Comparison of ENCODE assay signal across 31 mouse cellular contexts in the genomic region with DNA sequence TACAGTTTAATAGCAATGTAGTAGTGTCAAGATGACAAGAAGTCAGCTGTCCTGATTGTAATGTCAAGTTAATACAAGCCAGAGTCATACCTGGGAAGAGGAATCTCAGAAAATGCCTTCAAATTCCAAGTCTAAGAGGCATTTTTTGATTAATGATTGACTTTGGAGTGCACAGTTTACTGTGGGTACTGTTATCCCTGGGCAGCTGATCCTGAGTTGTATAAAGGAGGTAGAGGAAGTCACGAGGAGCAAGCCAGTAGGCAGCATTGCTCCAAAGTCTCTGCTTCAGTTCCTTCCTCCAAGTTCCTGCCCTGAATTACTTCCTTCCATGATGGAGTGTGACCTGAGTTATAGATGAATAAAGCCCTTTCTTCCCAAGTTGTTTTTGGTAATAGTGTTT. TPM values are rescaled to one million over a fixed set of nuclear protein-coding genes. Genes with fewer than 3 reads are reported as not detected.
DNase-seq lines count a peak whose midpoint lies in the region; ATAC-seq and TF ChIP-seq lines count a peak whose summit lies in the region.
"Had no signal": no experiment of that assay in that cellular context is flagged by ENCODE, and none has a peak within 500 bp of the region (broad histone marks: within the 10 kb centered on the region; RNA-seq: fewer than 3 reads in every experiment).

No protein-coding gene starts in this region.

- no peak overlapping the region for H3K4me2 ChIP-seq in liver, embryonic 12.5 days
- no peak overlapping the region for H3K4me2 ChIP-seq in intestine, embryonic 15.5 days (replicated peaks)
- H3K4me2 ChIP-seq in intestine, embryonic 16.5 days (ENCODE audit: low read depth, low read length) = no peak overlapping the region
- H3K4me2 ChIP-seq: embryonic facial prominence, embryonic 15.5 days; forebrain, embryonic 12.5 days; heart, embryonic 13.5 days; hindbrain, embryonic 15.5 days; midbrain, embryonic 12.5 days; neural tube, embryonic 13.5 days had no signal

- no peaks in the 10 kb centered on the region for H3K9me3 ChIP-seq in liver, embryonic 12.5 days (replicated peaks)
- H3K9me3 ChIP-seq in intestine, embryonic 15.5 days = no peaks in the 10 kb centered on the region
- H3K9me3 ChIP-seq in intestine, embryonic 16.5 days (ENCODE audit: control insufficient read depth, low read length) = no peaks in the 10 kb centered on the region
- no peaks in the 10 kb centered on the region for H3K9me3 ChIP-seq in embryonic facial prominence, embryonic 10.5 days
- H3K9me3 ChIP-seq: embryonic facial prominence, embryonic 15.5 days; forebrain, embryonic 12.5 days; heart, embryonic 13.5 days; hindbrain, embryonic 15.5 days; midbrain, embryonic 12.5 days; neural tube, embryonic 13.5 days had no signal

- H3K27ac ChIP-seq in liver, adult 2 months (replicated peaks; ENCODE audit: insufficient read depth, low read depth, low read length) = peak overlapping the region; percentile 61
- no peak overlapping the region for H3K27ac ChIP-seq in liver, embryonic 12.5 days
- H3K27ac ChIP-seq in intestine, embryonic 15.5 days = no peak overlapping the region
- 0 out of 2 replicates have a peak overlapping the region, but pooled peaks have one; percentile 35 for H3K27ac ChIP-seq in intestine, embryonic 16.5 days (ENCODE audit: low read length)
- H3K27ac ChIP-seq in embryonic facial prominence, embryonic 10.5 days (replicated peaks) = no peak overlapping the region
- H3K27ac ChIP-seq: embryonic facial prominence, embryonic 15.5 days; forebrain, embryonic 12.5 days; heart, embryonic 13.5 days; hindbrain, embryonic 15.5 days; layer of hippocampus, adult 2 months; midbrain, embryonic 12.5 days; neural tube, embryonic 13.5 days had no signal

- H3K4me1 ChIP-seq in liver, adult 2 months (ENCODE audit: control insufficient read depth, insufficient read depth, low read length) = peaks cover 37% of the 10 kb centered on the region
- H3K4me1 ChIP-seq in liver, embryonic 12.5 days = peaks cover 39% of the 10 kb centered on the region
- H3K4me1 ChIP-seq in intestine, embryonic 15.5 days (replicated peaks) = 0 out of 2 replicates have a peak, but pooled peaks cover 4% of the 10 kb centered on the region
- peaks cover 5% of the 10 kb centered on the region for H3K4me1 ChIP-seq in intestine, embryonic 16.5 days (ENCODE audit: control insufficient read depth, insufficient read depth, low read length)
- H3K4me1 ChIP-seq in embryonic facial prominence, embryonic 10.5 days = peaks cover 5% of the 10 kb centered on the region; the same call in 1 of the 2 replicates
- H3K4me1 ChIP-seq: embryonic facial prominence, embryonic 15.5 days; forebrain, embryonic 12.5 days; hindbrain, embryonic 15.5 days; midbrain, embryonic 12.5 days; neural tube, embryonic 13.5 days had no signal

- no peak for TF ChIP-seq POLR2A in liver, adult 2 months (IDR thresholded peaks at IDR 0.05; ENCODE audit: extremely low read depth, insufficient read depth, low read length)

- no peaks in the 10 kb centered on the region for H3K36me3 ChIP-seq in liver, adult 2 months (ENCODE audit: control insufficient read depth, insufficient read depth, low read length)
- no peaks in the 10 kb centered on the region for H3K36me3 ChIP-seq in liver, embryonic 12.5 days
- no peaks in the 10 kb centered on the region for H3K36me3 ChIP-seq in intestine, embryonic 15.5 days
- H3K36me3 ChIP-seq in intestine, embryonic 16.5 days (ENCODE audit: control insufficient read depth, insufficient read depth, low read length) = no peaks in the 10 kb centered on the region
- H3K36me3 ChIP-seq in embryonic facial prominence, embryonic 10.5 days (replicated peaks) = peaks cover 7% of the 10 kb centered on the region; the same call in 1 of the 2 replicates
- H3K36me3 ChIP-seq: embryonic facial prominence, embryonic 15.5 days; hindbrain, embryonic 15.5 days; midbrain, embryonic 12.5 days; neural tube, embryonic 13.5 days had no signal

- H3K9ac ChIP-seq in liver, adult 2 months (ENCODE audit: low read depth, low read length) = no peak overlapping the region
- no peak overlapping the region for H3K9ac ChIP-seq in liver, embryonic 12.5 days
- H3K9ac ChIP-seq in intestine, embryonic 15.5 days = no peak overlapping the region
- H3K9ac ChIP-seq in intestine, embryonic 16.5 days (ENCODE audit: low read depth, low read length) = no peak overlapping the region
- H3K9ac ChIP-seq: embryonic facial prominence, embryonic 15.5 days; forebrain, embryonic 12.5 days; forebrain, postnatal 0 days; heart, embryonic 13.5 days; hindbrain, embryonic 15.5 days; midbrain, embryonic 12.5 days; neural tube, embryonic 13.5 days had no signal

- no peak for TF ChIP-seq CTCF in liver, adult 2 months (IDR thresholded peaks at IDR 0.05; ENCODE audit: low read depth, low read length)

- WGBS in liver, adult 2 months = 12% methylated on average over 1 of the region's 1 CpGs
- WGBS in liver, embryonic 12.5 days (ENCODE audit: insufficient replicate concordance) = 56% methylated on average over 1 of the region's 1 CpGs
- WGBS in intestine, embryonic 15.5 days = 80% methylated on average over 1 of the region's 1 CpGs
- 63% methylated on average over 1 of the region's 1 CpGs for WGBS in intestine, embryonic 16.5 days
- WGBS in embryonic facial prominence, embryonic 10.5 days = 92% methylated on average over 1 of the region's 1 CpGs

- no peaks in the 10 kb centered on the region for H3K27me3 ChIP-seq in liver, adult 2 months (ENCODE audit: control insufficient read depth, insufficient read depth, low read length)
- no peaks in the 10 kb centered on the region for H3K27me3 ChIP-seq in liver, embryonic 12.5 days (replicated peaks)
- H3K27me3 ChIP-seq in intestine, embryonic 15.5 days (replicated peaks) = no peaks in the 10 kb centered on the region
- H3K27me3 ChIP-seq in intestine, embryonic 16.5 days (replicated peaks; ENCODE audit: control insufficient read depth, insufficient read depth, low read length) = no peaks in the 10 kb centered on the region
- H3K27me3 ChIP-seq in embryonic facial prominence, embryonic 10.5 days (replicated peaks; ENCODE audit: low read depth, poor library complexity, severe bottlenecking) = no peaks in the 10 kb centered on the region
- H3K27me3 ChIP-seq: embryonic facial prominence, embryonic 15.5 days; forebrain, embryonic 12.5 days; heart, embryonic 13.5 days; hindbrain, embryonic 15.5 days; midbrain, embryonic 12.5 days; neural tube, embryonic 13.5 days had no signal

- peaks cover 34% of the 10 kb centered on the region for H3K79me2 ChIP-seq in liver, adult 2 months (ENCODE audit: control insufficient read depth, insufficient read depth, low read length)

- DNase-seq in liver, adult 2 months (ENCODE audit: extremely low read depth, low read depth, low spot score) = peak; percentile 74
- DNase-seq in kidney, postnatal 14 days = peak; percentile 30
- no peak for DNase-seq in embryonic facial prominence, embryonic 10.5 days (ENCODE audit: low spot score)
- DNase-seq: adrenal gland, adult 2 months; adrenal gland, postnatal 36 days; B cell, adult 2 months; cerebellum, adult 18-20 months; cerebellum, postnatal 10 days; forebrain, postnatal 0 days; gastrocnemius, postnatal 10 days; heart, postnatal 10 days; layer of hippocampus, postnatal 36 days; left cerebral cortex, postnatal 4 days; lung, adult 18-20 months; right cerebral cortex, postnatal 4 days; thymus, adult 2 months; thymus, postnatal 36 days had no signal

- no peak for ATAC-seq in liver, embryonic 12.5 days
- ATAC-seq in intestine, embryonic 15.5 days = peak; percentile 91
- ATAC-seq in intestine, embryonic 16.5 days = peak; percentile 86
- no peak for ATAC-seq in megakaryocyte-erythroid progenitor cell, adult 5-6 weeks (replicated peaks; ENCODE audit: low FRiP score, low TSS enrichment, poor library complexity, severe bottlenecking)
- ATAC-seq: activated CD4-positive, CD25-positive, alpha-beta regulatory T cell, adult 4 months; forebrain, postnatal 0 days; inflammation-experienced regulatory T-cells, adult 6 months had no signal

- H3K4me3 ChIP-seq in liver, adult 2 months (ENCODE audit: insufficient read depth, low read depth, low read length) = no peak overlapping the region
- H3K4me3 ChIP-seq in liver, embryonic 12.5 days = no peak overlapping the region
- H3K4me3 ChIP-seq in intestine, embryonic 15.5 days (replicated peaks) = no peak overlapping the region
- no peak overlapping the region for H3K4me3 ChIP-seq in intestine, embryonic 16.5 days (ENCODE audit: low read length)
- no peak overlapping the region for H3K4me3 ChIP-seq in embryonic facial prominence, embryonic 10.5 days
- H3K4me3 ChIP-seq: embryonic facial prominence, embryonic 15.5 days; forebrain, embryonic 12.5 days; heart, embryonic 13.5 days; hindbrain, embryonic 15.5 days; layer of hippocampus, adult 2 months; midbrain, embryonic 12.5 days; myocyte; neural tube, embryonic 13.5 days had no signal

RNA-seq across cellular contexts. Expression of gene Trpm7, which starts 9.7 kb away (rescaled TPM):
- total RNA-seq in liver, adult 2 months (2014; rRNA removed) = 41.2 and 46.3 TPM in 2 replicates
- 3.3 and 3.6 TPM in 2 replicates for polyA plus RNA-seq in liver, adult 2 months (2012; rRNA removed)
- 25.4 and 25.7 TPM in 2 replicates for polyA plus RNA-seq in liver, embryonic 12.5 days (2016; fragmentation: Nextera tagmentation; extraction: Ambion mirVana)
- polyA plus RNA-seq in intestine, embryonic 15.5 days (2015; fragmentation: Nextera tagmentation; extraction: Ambion mirVana) = 43.2 and 46.3 TPM in 2 replicates
- 33.0 and 37.8 TPM in 2 replicates for polyA plus RNA-seq in intestine, embryonic 16.5 days (2015; fragmentation: Nextera tagmentation; extraction: Ambion mirVana)
- 72.4 and 74.8 TPM in 2 replicates for total RNA-seq in megakaryocyte-erythroid progenitor cell, adult 5-6 weeks (2014; fragmentation: Nextera tagmentation)
- total RNA-seq in megakaryocyte-erythroid progenitor cell, adult 5-6 weeks (2017) = 69.3 and 121 TPM in 2 replicates
- 53.5 and 60.0 TPM in 2 replicates for polyA plus RNA-seq in embryonic facial prominence, embryonic 10.5 days (2016; fragmentation: Nextera tagmentation; extraction: Ambion mirVana)

Comparison
In these comparisons a context has a peak if more than half of its experiments do, and no peak if none do; other contexts are left out.
1. H3K27ac ChIP-seq: peak in liver, adult 2 months (single experiment) and intestine, embryonic 16.5 days (single experiment); none in liver, embryonic 12.5 days (single experiment), intestine, embryonic 15.5 days (single experiment) and embryonic facial prominence, embryonic 10.5 days (single experiment).
2. ATAC-seq: peak in intestine, embryonic 15.5 days (single experiment) and intestine, embryonic 16.5 days (single experiment); none in liver, embryonic 12.5 days (single experiment) and megakaryocyte-erythroid progenitor cell, adult 5-6 weeks (single experiment).